In the genomic region with DNA sequence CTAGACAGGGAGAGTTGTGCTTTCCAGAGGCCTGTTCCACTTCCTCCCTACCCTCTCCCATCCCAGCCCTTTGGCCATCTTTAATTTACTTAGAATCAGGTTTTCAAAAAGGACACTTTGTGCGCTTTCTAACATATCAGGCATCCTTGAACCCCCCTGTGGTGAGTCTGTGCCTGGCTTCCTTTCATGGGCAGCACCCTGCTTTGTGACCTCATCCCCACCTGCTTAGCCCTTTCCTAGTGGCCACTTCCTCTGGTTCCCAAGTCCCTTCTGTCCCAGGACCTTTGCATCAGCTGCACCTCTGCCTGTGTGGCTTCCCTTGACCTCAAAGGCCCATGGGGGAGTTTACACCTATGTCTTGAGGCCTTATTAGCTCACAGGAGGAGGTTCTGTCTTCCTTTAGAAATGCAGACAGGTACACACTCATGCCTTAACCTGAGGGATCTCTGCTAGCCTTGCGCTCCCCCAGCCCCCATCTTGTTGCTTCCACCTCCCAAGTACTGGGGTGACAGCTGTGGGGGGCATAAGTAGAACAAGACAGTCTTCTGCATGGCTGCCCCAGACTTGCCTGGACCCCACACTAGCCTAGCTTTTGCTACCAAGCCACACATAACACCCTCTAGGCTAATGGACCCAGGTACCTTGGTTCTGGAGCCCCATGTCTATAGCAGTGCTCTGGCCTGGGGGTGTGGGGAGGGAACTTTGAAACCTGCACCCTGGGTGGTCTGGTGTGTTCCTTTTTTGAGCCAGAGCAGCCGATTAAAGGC, we compare ENCODE assay signal across 1 mouse cellular context.
TF ChIP-seq lines count a peak whose summit lies in the region.

No protein-coding gene starts in this region.

TF ChIP-seq in ES-E14, 5 proteins besides CTCF, POLR2A, EP300 and RAD21 (continued from another document):
- TF ChIP-seq MAFK (IDR thresholded peaks at IDR 0.05; ENCODE audit: insufficient read depth, low read depth, low read length) = no peak
- TF ChIP-seq CHD2 (IDR thresholded peaks at IDR 0.05; ENCODE audit: low read depth, low read length) = no peak
- no peak for TF ChIP-seq HCFC1 (IDR thresholded peaks at IDR 0.05; ENCODE audit: borderline replicate concordance, insufficient read depth, low read length)
